Mouse (Mus musculus) small intestine, adult 2 months (tissue): Measurements from ENCODE around the gene Npas3. TPM values are rescaled to one million over a fixed set of nuclear protein-coding genes. Genes with fewer than 3 reads are reported as not detected.

ENCODE experiments used
- H3K27ac ChIP-seq: fragments of 200-500 bp; 2 replicates; pipeline ENCODE4 v1.5.1; 2012; ENCODE audit warnings: low read depth, low read length, control low read depth, inconsistent platforms; ENCODE audit not compliant: insufficient read depth
- H3K27me3 ChIP-seq: fragments of 200-500 bp; 2 replicates; pipeline ENCODE4 v1.6.1; 2012; ENCODE audit warnings: mild to moderate bottlenecking, moderate library complexity, low read length, inconsistent platforms; ENCODE audit not compliant: control insufficient read depth, insufficient read depth
- H3K36me3 ChIP-seq: fragments of 200-500 bp; 2 replicates; pipeline ENCODE4 v1.6.1; 2012; ENCODE audit warnings: mild to moderate bottlenecking, low read length, control low read depth, inconsistent platforms; ENCODE audit not compliant: control insufficient read depth, insufficient read depth
- H3K4me1 ChIP-seq: fragments of 200-500 bp; 2 replicates; pipeline ENCODE4 v1.6.1; 2012; ENCODE audit warnings: low read length, inconsistent platforms, mixed read lengths; ENCODE audit not compliant: control insufficient read depth, insufficient read depth, insufficient read length
- H3K4me3 ChIP-seq: fragments of 200-500 bp; 2 replicates; pipeline ENCODE4 v1.5.1; 2012; ENCODE audit warnings: low read depth, mild to moderate bottlenecking, control low read depth, inconsistent platforms, low read length, moderate library complexity
- CTCF ChIP-seq: fragments of 200-500 bp; IDR thresholded peaks from 2 replicates; pipeline ENCODE4 v1.5.1; 2012; ENCODE audit warnings: low read depth, mild to moderate bottlenecking, control low read depth, inconsistent platforms, low read length, moderate library complexity, mixed read lengths; ENCODE audit not compliant: insufficient replicate concordance, insufficient read length; ENCODE audit errors: extremely low read depth
- POLR2A ChIP-seq: fragments of 200-500 bp; IDR thresholded peaks from 2 replicates; pipeline ENCODE4 v1.6.1; 2012; ENCODE audit warnings: low read depth, mild to moderate bottlenecking, control low read depth, inconsistent platforms, low read length, moderate library complexity
- WGBS: fragments of 180-500 bp; shearing (Covaris S2); methylation state at CpG from one replicate; pipeline ENCODE4 v1.1.7; 2018; 5-methylcytosine and 5-hydroxymethylcytosine counted together
- polyA plus RNA-seq: library from polyadenylated mRNA; depleted of rRNA; stranded (reverse); fragments of >200 nt; gene quantifications from 2 replicates; pipeline ENCODE4 v1.2.3, GENCODE M21; 2012

Gene Npas3
- polyA plus RNA-seq, 1 experiment, result 0.13 TPM

- TF ChIP-seq POLR2A (no peak), CTCF (no peak)
- Histone ChIP-seq H3K27ac (no peak overlapping the region), H3K36me3 (no peaks in the 10 kb centered on the region), H3K4me1 (no peaks in the 10 kb centered on the region), H3K4me3 (no peak overlapping the region), H3K27me3 (no peaks in the 10 kb centered on the region)
- WGBS, result 90% methylated on average over 7 of the region's 7 CpGs
Measured at GRCm38 (mm10) chr12:53922153-53922552, 673.7 kb downstream of the Npas3 start.

- WGBS, result 77% methylated on average over 2 of the region's 2 CpGs
- Histone ChIP-seq H3K36me3 (no peaks in the 10 kb centered on the region), H3K27me3 (no peaks in the 10 kb centered on the region)
Measured at GRCm38 (mm10) chr12:53948826-53949225, 700.3 kb downstream of the Npas3 start.

GRCm38 (mm10) chr12:53962004-53962403, 713.5 kb downstream of the Npas3 start:
- H3K27me3 ChIP-seq, result no peaks in the 10 kb centered on the region
- WGBS, result 65% methylated on average over 7 of the region's 7 CpGs
- no peaks in the 10 kb centered on the region for H3K4me1 ChIP-seq
- no peak for TF ChIP-seq CTCF
- no peak for TF ChIP-seq POLR2A
- no peak overlapping the region for H3K4me3 ChIP-seq
- no peak overlapping the region for H3K27ac ChIP-seq
- no peaks in the 10 kb centered on the region for H3K36me3 ChIP-seq

More at GRCm38 (mm10) chr12:53948826-53949225, 700.3 kb downstream of the Npas3 start:
- Histone ChIP-seq H3K27ac (no peak overlapping the region), H3K4me1 (no peaks in the 10 kb centered on the region), H3K4me3 (no peak overlapping the region)
- no peak for TF ChIP-seq CTCF
- TF ChIP-seq POLR2A, result no peak

- 73% methylated on average over 5 of the region's 5 CpGs for WGBS
- H3K27ac ChIP-seq, result no peak overlapping the region
Measured at GRCm38 (mm10) chr12:53963534-53963933, 715.1 kb downstream of the Npas3 start.

GRCm38 (mm10) chr12:53969378-53970174, 721.1 kb downstream of the Npas3 start:
- no peaks in the 10 kb centered on the region for H3K27me3 ChIP-seq
- H3K27ac ChIP-seq, result no peak overlapping the region
- H3K36me3 ChIP-seq, result no peaks in the 10 kb centered on the region
- WGBS, result 80% methylated on average over 10 of the region's 10 CpGs
- H3K4me1 ChIP-seq, result no peaks in the 10 kb centered on the region
- no peak overlapping the region for H3K4me3 ChIP-seq
- TF ChIP-seq POLR2A (no peak), CTCF (no peak)

More at GRCm38 (mm10) chr12:53963534-53963933, 715.1 kb downstream of the Npas3 start:
- TF ChIP-seq POLR2A (no peak), CTCF (no peak)
- Histone ChIP-seq H3K36me3 (no peaks in the 10 kb centered on the region), H3K27me3 (no peaks in the 10 kb centered on the region), H3K4me1 (no peaks in the 10 kb centered on the region), H3K4me3 (no peak overlapping the region)

GRCm38 (mm10) chr12:53970721-53971120, 722.2 kb downstream of the Npas3 start:
- no peaks in the 10 kb centered on the region for H3K4me1 ChIP-seq
- H3K27me3 ChIP-seq, result no peaks in the 10 kb centered on the region
- H3K4me3 ChIP-seq, result no peak overlapping the region
- 78% methylated on average over 7 of the region's 7 CpGs for WGBS
- H3K27ac ChIP-seq, result no peak overlapping the region
- TF ChIP-seq CTCF (no peak), POLR2A (no peak)
- H3K36me3 ChIP-seq, result no peaks in the 10 kb centered on the region

GRCm38 (mm10) chr12:53973414-53973813, 724.9 kb downstream of the Npas3 start:
- WGBS, result 50% methylated on average over 6 of the region's 6 CpGs

More at GRCm38 (mm10) chr12:53973414-53973813, 724.9 kb downstream of the Npas3 start:
- TF ChIP-seq POLR2A (no peak), CTCF (no peak)
- H3K4me3 ChIP-seq, result no peak overlapping the region
- no peaks in the 10 kb centered on the region for H3K4me1 ChIP-seq
- H3K27ac ChIP-seq, result no peak overlapping the region
- H3K36me3 ChIP-seq, result no peaks in the 10 kb centered on the region
- no peaks in the 10 kb centered on the region for H3K27me3 ChIP-seq
